9 mouse cellular contexts compared by ENCODE assay signal in genomic region chr3:107205994-107206393, GRCm38 (mm10). TPM values are rescaled to one million over a fixed set of nuclear protein-coding genes. Genes with fewer than 3 reads are reported as not detected.
DNase-seq lines count a peak whose midpoint lies in the region; ATAC-seq and TF ChIP-seq lines count a peak whose summit lies in the region.
"Had no signal": no experiment of that assay in that cellular context is flagged by ENCODE, and none has a peak within 500 bp of the region (broad histone marks: within the 10 kb centered on the region; RNA-seq: fewer than 3 reads in every experiment).

No protein-coding gene starts in this region.

- no peak overlapping the region for H3K9ac ChIP-seq in heart, embryonic 11.5 days (ENCODE audit: low read depth, low read length)
- no peak overlapping the region for H3K9ac ChIP-seq in heart, postnatal 0 days (replicated peaks; ENCODE audit: low read depth, low read length)

- no peak overlapping the region for H3K4me3 ChIP-seq in heart, embryonic 11.5 days (ENCODE audit: low read depth, low read length)
- no peak overlapping the region for H3K4me3 ChIP-seq in heart, postnatal 0 days (ENCODE audit: low read depth, low read length)
- H3K4me3 ChIP-seq: megakaryocyte, embryonic 14.5 days had no signal

- H3K4me2 ChIP-seq in heart, embryonic 11.5 days, result no peak overlapping the region
- no peak overlapping the region for H3K4me2 ChIP-seq in heart, postnatal 0 days (ENCODE audit: low read depth, low read length)

- no peaks in the 10 kb centered on the region for H3K9me3 ChIP-seq in heart, embryonic 11.5 days (replicated peaks; ENCODE audit: control insufficient read depth, low read length)
- H3K9me3 ChIP-seq in heart, postnatal 0 days (replicated peaks; ENCODE audit: control insufficient read depth, low read length), result no peaks in the 10 kb centered on the region
- H3K9me3 ChIP-seq: megakaryocyte, embryonic 14.5 days had no signal

- H3K27me3 ChIP-seq in heart, embryonic 11.5 days (ENCODE audit: control insufficient read depth, insufficient read depth, low read length), result no peaks in the 10 kb centered on the region; the same call in 1 of the 2 replicates
- H3K27me3 ChIP-seq in heart, postnatal 0 days (ENCODE audit: control insufficient read depth, insufficient read depth, low read length), result no peaks in the 10 kb centered on the region

- TF ChIP-seq CTCF in heart, postnatal 0 days (IDR thresholded peaks at IDR 0.05; ENCODE audit: low read depth), result peak; percentile 87

- no peaks in the 10 kb centered on the region for H3K36me3 ChIP-seq in heart, embryonic 11.5 days (ENCODE audit: control insufficient read depth, insufficient read depth, low read length)
- H3K36me3 ChIP-seq in heart, postnatal 0 days (replicated peaks; ENCODE audit: control insufficient read depth, insufficient read depth, low read length), result no peaks in the 10 kb centered on the region

- H3K27ac ChIP-seq in heart, embryonic 11.5 days (ENCODE audit: low read depth, low read length), result no peak overlapping the region
- no peak overlapping the region for H3K27ac ChIP-seq in heart, postnatal 0 days (ENCODE audit: low read depth)

- 8% methylated on average over 4 of the region's 4 CpGs for WGBS in heart, embryonic 11.5 days (ENCODE audit: insufficient replicate concordance)
- WGBS in heart, postnatal 0 days, result 9% methylated on average over 4 of the region's 4 CpGs

- H3K4me1 ChIP-seq in heart, embryonic 11.5 days (ENCODE audit: control insufficient read depth, insufficient read depth, low read length), result peaks cover 4% of the 10 kb centered on the region; the same call in 1 of the 2 replicates
- H3K4me1 ChIP-seq in heart, postnatal 0 days (ENCODE audit: control insufficient read depth, insufficient read depth), result no peaks in the 10 kb centered on the region

- peak; percentile 87 for DNase-seq in heart, adult 11 months
- DNase-seq in cerebellum, postnatal 36 days, result peak; percentile 73 to 82
- DNase-seq in heart, postnatal 0 days (ENCODE audit: low spot score), result peak; percentile 44
- DNase-seq in layer of hippocampus, postnatal 10 days (ENCODE audit: low spot score in 2 of 2), result peak; percentile 77 to 82
- peak; percentile 10 to 58 for DNase-seq in spleen, postnatal 14 days (ENCODE audit: low spot score in 2 of 2)

- no peak for TF ChIP-seq EP300 in heart, postnatal 0 days (IDR thresholded peaks at IDR 0.05; ENCODE audit: low read depth)

- no peak for ATAC-seq in heart, embryonic 11.5 days (replicated peaks; ENCODE audit: insufficient number of reproducible peaks, low FRiP score, low TSS enrichment)
- ATAC-seq in activated CD4-positive, CD25-positive, alpha-beta regulatory T cell, adult 4 months, result peak; percentile 62
- ATAC-seq in heart, postnatal 0 days (ENCODE audit: insufficient read depth, low read depth), result no peak
- peak; percentile 78; the same call in 1 of the 2 replicates for ATAC-seq in megakaryocyte-erythroid progenitor cell, adult 5-6 weeks (replicated peaks; ENCODE audit: low FRiP score, low TSS enrichment, poor library complexity, severe bottlenecking)

RNA-seq across cellular contexts. Expression of gene Cym, which starts 15.5 kb away (rescaled TPM):
- 0.17 TPM in 1 of 2 replicates, not detected in the other for polyA plus RNA-seq in heart, embryonic 11.5 days (2014; fragmentation: Nextera tagmentation; extraction: Ambion mirVana)
- polyA plus RNA-seq in activated CD4-positive, CD25-positive, alpha-beta regulatory T cell, adult 4 months (2017; shearing (Covaris generic)), result under 1 TPM in 1 of 2 experiments, not detected in 1; 0.90 TPM
- total RNA-seq in heart, postnatal 0 days (2014; rRNA removed; ENCODE audit: low replicate concordance), result 0.53 TPM in 1 of 2 replicates, not detected in the other
- 0.15 and 0.22 TPM in 2 replicates for polyA plus RNA-seq in heart, postnatal 0 days (2015; fragmentation: Nextera tagmentation; extraction: Ambion mirVana)
- total RNA-seq in layer of hippocampus, postnatal 10 days (2021), result not detected
- total RNA-seq in megakaryocyte-erythroid progenitor cell, adult 5-6 weeks (2014; fragmentation: Nextera tagmentation), result not detected in 2 replicates
- not detected in 2 replicates for total RNA-seq in megakaryocyte-erythroid progenitor cell, adult 5-6 weeks (2017)

RNA-seq across cellular contexts. Expression of gene Kcna10, which starts 23.1 kb away (rescaled TPM):
- polyA plus RNA-seq in heart, embryonic 11.5 days (2014; fragmentation: Nextera tagmentation; extraction: Ambion mirVana), result not detected in 2 replicates
- polyA plus RNA-seq in activated CD4-positive, CD25-positive, alpha-beta regulatory T cell, adult 4 months (2017; shearing (Covaris generic)), result not detected
- not detected in 2 replicates for total RNA-seq in heart, postnatal 0 days (2014; rRNA removed; ENCODE audit: low replicate concordance)
- not detected in 2 replicates for polyA plus RNA-seq in heart, postnatal 0 days (2015; fragmentation: Nextera tagmentation; extraction: Ambion mirVana)
- total RNA-seq in layer of hippocampus, postnatal 10 days (2021), result not detected
- total RNA-seq in megakaryocyte-erythroid progenitor cell, adult 5-6 weeks (2014; fragmentation: Nextera tagmentation), result not detected in 2 replicates
- total RNA-seq in megakaryocyte-erythroid progenitor cell, adult 5-6 weeks (2017), result not detected in 2 replicates

RNA-seq across cellular contexts. Expression of gene A630076J17Rik, which starts 24.4 kb away (rescaled TPM):
- polyA plus RNA-seq in heart, embryonic 11.5 days (2014; fragmentation: Nextera tagmentation; extraction: Ambion mirVana), result not detected in 2 replicates
- polyA plus RNA-seq in activated CD4-positive, CD25-positive, alpha-beta regulatory T cell, adult 4 months (2017; shearing (Covaris generic)), result not detected
- total RNA-seq in heart, postnatal 0 days (2014; rRNA removed; ENCODE audit: low replicate concordance), result 0.15 TPM in 1 of 2 replicates, not detected in the other
- polyA plus RNA-seq in heart, postnatal 0 days (2015; fragmentation: Nextera tagmentation; extraction: Ambion mirVana), result 0.11 and 0.25 TPM in 2 replicates
- total RNA-seq in layer of hippocampus, postnatal 10 days (2021), result not detected
- not detected in 2 replicates for total RNA-seq in megakaryocyte-erythroid progenitor cell, adult 5-6 weeks (2014; fragmentation: Nextera tagmentation)
- total RNA-seq in megakaryocyte-erythroid progenitor cell, adult 5-6 weeks (2017), result not detected in 2 replicates

RNA-seq across cellular contexts. Expression of gene Prok1, which starts 33.5 kb away (rescaled TPM):
- polyA plus RNA-seq in heart, embryonic 11.5 days (2014; fragmentation: Nextera tagmentation; extraction: Ambion mirVana), result not detected in 2 replicates
- polyA plus RNA-seq in activated CD4-positive, CD25-positive, alpha-beta regulatory T cell, adult 4 months (2017; shearing (Covaris generic)), result under 1 TPM; 0.15 to 0.33 TPM
- total RNA-seq in heart, postnatal 0 days (2014; rRNA removed; ENCODE audit: low replicate concordance), result not detected in 2 replicates
- polyA plus RNA-seq in heart, postnatal 0 days (2015; fragmentation: Nextera tagmentation; extraction: Ambion mirVana), result not detected in 2 replicates
- total RNA-seq in layer of hippocampus, postnatal 10 days (2021), result not detected
- not detected in 2 replicates for total RNA-seq in megakaryocyte-erythroid progenitor cell, adult 5-6 weeks (2014; fragmentation: Nextera tagmentation)
- not detected in 2 replicates for total RNA-seq in megakaryocyte-erythroid progenitor cell, adult 5-6 weeks (2017)

Comparison
In these comparisons a context has a peak if more than half of its experiments do, and no peak if none do; other contexts are left out.
1. DNase-seq: peak in every context shown above with its lines; median percentile 87 in heart, adult 11 months; 80 in layer of hippocampus, postnatal 10 days; 78 in cerebellum, postnatal 36 days; 44 in heart, postnatal 0 days; 34 in spleen, postnatal 14 days.
2. ATAC-seq: peak in activated CD4-positive, CD25-positive, alpha-beta regulatory T cell, adult 4 months (single experiment) and megakaryocyte-erythroid progenitor cell, adult 5-6 weeks (single experiment); none in heart, embryonic 11.5 days (single experiment) and heart, postnatal 0 days (single experiment).